11 mouse cellular contexts compared by ENCODE assay signal in the genomic region with DNA sequence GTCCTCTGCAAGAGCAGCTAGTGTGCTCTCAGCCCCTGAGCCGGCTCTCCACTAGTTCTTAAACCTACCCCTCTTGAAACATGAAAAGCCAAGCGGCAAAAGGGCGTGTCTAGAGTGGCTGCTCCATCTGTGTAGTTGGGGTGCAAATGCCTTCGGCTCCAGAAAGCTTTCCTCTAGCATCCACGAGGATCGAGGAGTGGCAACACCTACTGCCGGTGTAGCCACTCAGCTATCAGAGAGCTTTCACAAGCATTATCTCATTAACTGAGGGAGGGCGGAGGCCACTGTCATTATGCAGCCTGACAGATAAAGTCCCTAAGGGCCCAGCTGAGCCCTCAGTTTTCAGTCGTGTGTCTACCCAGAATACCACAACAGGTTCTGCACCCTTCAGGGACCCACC. TPM values are rescaled to one million over a fixed set of nuclear protein-coding genes. Genes with fewer than 3 reads are reported as not detected.
DNase-seq lines count a peak whose midpoint lies in the region; ATAC-seq and TF ChIP-seq lines count a peak whose summit lies in the region.
"Had no signal": no experiment of that assay in that cellular context is flagged by ENCODE, and none has a peak within 500 bp of the region (broad histone marks: within the 10 kb centered on the region; RNA-seq: fewer than 3 reads in every experiment).

No protein-coding gene starts in this region.

- H3K4me2 ChIP-seq in heart, embryonic 16.5 days (ENCODE audit: low read depth, low read length): no peak overlapping the region
- H3K4me2 ChIP-seq in lung, embryonic 15.5 days: peak overlapping the region; percentile 82; the same call in 1 of the 2 replicates
- no peak overlapping the region for H3K4me2 ChIP-seq in forebrain, embryonic 13.5 days
- no peak overlapping the region for H3K4me2 ChIP-seq in forebrain, embryonic 16.5 days (ENCODE audit: low read length)
- H3K4me2 ChIP-seq: limb, embryonic 15.5 days had no signal

- no peaks in the 10 kb centered on the region for H3K9me3 ChIP-seq in heart, embryonic 16.5 days (replicated peaks; ENCODE audit: control insufficient read depth, low read length)
- no peaks in the 10 kb centered on the region for H3K9me3 ChIP-seq in MEL (replicated peaks; ENCODE audit: insufficient read depth, low read length)
- H3K9me3 ChIP-seq in erythroblast, embryonic 14.5 days (ENCODE audit: control insufficient read depth, low read length): no peaks in the 10 kb centered on the region
- H3K9me3 ChIP-seq in lung, embryonic 15.5 days: no peaks in the 10 kb centered on the region
- no peaks in the 10 kb centered on the region for H3K9me3 ChIP-seq in forebrain, embryonic 13.5 days (replicated peaks)
- no peaks in the 10 kb centered on the region for H3K9me3 ChIP-seq in forebrain, embryonic 16.5 days (ENCODE audit: control insufficient read depth, low read length)
- H3K9me3 ChIP-seq: limb, embryonic 15.5 days had no signal

- no peak for TF ChIP-seq RAD21 in MEL (IDR thresholded peaks at IDR 0.05; ENCODE audit: low read depth, low read length)

- H3K79me2 ChIP-seq in MEL (ENCODE audit: control insufficient read depth, insufficient read depth, low read length, poor library complexity): peaks cover 6% of the 10 kb centered on the region

- peak overlapping the region; percentile 84 for H3K27ac ChIP-seq in heart, embryonic 16.5 days (ENCODE audit: low read length)
- peak overlapping the region; percentile 65 for H3K27ac ChIP-seq in MEL (ENCODE audit: control insufficient read depth, low read depth, low read length)
- peak overlapping the region; percentile 90 for H3K27ac ChIP-seq in lung, embryonic 15.5 days
- no peak overlapping the region for H3K27ac ChIP-seq in forebrain, embryonic 13.5 days
- H3K27ac ChIP-seq in forebrain, embryonic 16.5 days (ENCODE audit: low read length): no peak overlapping the region

- peak; percentile 87 to 91 for TF ChIP-seq EP300 in MEL (IDR thresholded peaks at IDR 0.05; ENCODE audit: low read depth in 1 of 2, low read length in 2 of 2)

- no peak for DNase-seq in heart, adult 8-10 months (ENCODE audit: low spot score)
- peak; percentile 89 for DNase-seq in MEL (ENCODE audit: low read depth, low spot score)

- WGBS in heart, embryonic 16.5 days: 27% methylated on average over 9 of the region's 9 CpGs
- 24% methylated on average over 9 of the region's 9 CpGs for WGBS in lung, embryonic 15.5 days
- 42% methylated on average over 9 of the region's 9 CpGs for WGBS in forebrain, embryonic 13.5 days
- 44% methylated on average over 9 of the region's 9 CpGs for WGBS in forebrain, embryonic 16.5 days

- H3K4me3 ChIP-seq in heart, embryonic 16.5 days (ENCODE audit: low read length): no peak overlapping the region
- peak overlapping the region; percentile 13 to 45 for H3K4me3 ChIP-seq in MEL (ENCODE audit: control insufficient read depth in 1 of 2, insufficient read depth in 1 of 2, low read depth in 2 of 2, low read length in 2 of 2)
- H3K4me3 ChIP-seq in erythroblast, embryonic 14.5 days (replicated peaks): peak overlapping the region; percentile 80
- H3K4me3 ChIP-seq in lung, embryonic 15.5 days: no peak overlapping the region
- no peak overlapping the region for H3K4me3 ChIP-seq in forebrain, embryonic 13.5 days
- H3K4me3 ChIP-seq in forebrain, embryonic 16.5 days (replicated peaks; ENCODE audit: low read length): no peak overlapping the region
- H3K4me3 ChIP-seq: limb, embryonic 15.5 days had no signal

- no peak for ATAC-seq in heart, embryonic 16.5 days (replicated peaks; ENCODE audit: extremely low read depth, insufficient read depth, low FRiP score)
- ATAC-seq in lung, embryonic 15.5 days (ENCODE audit: borderline replicate concordance, extremely low read depth, low FRiP score, low TSS enrichment): no peak
- ATAC-seq in forebrain, embryonic 13.5 days: no peak
- ATAC-seq in frontal cortex, adult (ENCODE audit: low TSS enrichment): no peak
- no peak for ATAC-seq in forebrain, embryonic 16.5 days

- no peaks in the 10 kb centered on the region for H3K36me3 ChIP-seq in heart, embryonic 16.5 days (ENCODE audit: control insufficient read depth, insufficient read depth)
- H3K36me3 ChIP-seq in MEL (ENCODE audit: control insufficient read depth in 1 of 2, insufficient read depth in 2 of 2, low read length in 2 of 2): peaks cover 0 to 37% of the 10 kb centered on the region in 2 experiments; a peak in 2 of 4 replicates
- peaks cover 51% of the 10 kb centered on the region for H3K36me3 ChIP-seq in erythroblast, embryonic 14.5 days (ENCODE audit: control insufficient read depth)
- H3K36me3 ChIP-seq in lung, embryonic 15.5 days: no peaks in the 10 kb centered on the region
- no peaks in the 10 kb centered on the region for H3K36me3 ChIP-seq in forebrain, embryonic 13.5 days (ENCODE audit: poor library complexity, severe bottlenecking)
- H3K36me3 ChIP-seq in forebrain, embryonic 16.5 days (ENCODE audit: control insufficient read depth, insufficient read depth): no peaks in the 10 kb centered on the region
- H3K36me3 ChIP-seq: limb, embryonic 15.5 days had no signal

- H3K4me1 ChIP-seq in heart, embryonic 16.5 days (ENCODE audit: control insufficient read depth, insufficient read depth, low read length): peaks cover 66% of the 10 kb centered on the region
- peaks cover 27 to 72% of the 10 kb centered on the region in 2 experiments for H3K4me1 ChIP-seq in MEL (ENCODE audit: control insufficient read depth in 1 of 2, insufficient read depth in 2 of 2, low read length in 2 of 2)
- peaks cover 100% of the 10 kb centered on the region for H3K4me1 ChIP-seq in erythroblast, embryonic 14.5 days (ENCODE audit: control insufficient read depth)
- peaks cover 94% of the 10 kb centered on the region for H3K4me1 ChIP-seq in lung, embryonic 15.5 days
- peaks cover 12% of the 10 kb centered on the region for H3K4me1 ChIP-seq in forebrain, embryonic 13.5 days
- peaks cover 31% of the 10 kb centered on the region for H3K4me1 ChIP-seq in forebrain, embryonic 16.5 days (replicated peaks; ENCODE audit: control insufficient read depth, insufficient read depth, low read length)

- no peaks in the 10 kb centered on the region for H3K27me3 ChIP-seq in heart, embryonic 16.5 days (ENCODE audit: control insufficient read depth, insufficient read depth, low read length)
- no peaks in the 10 kb centered on the region for H3K27me3 ChIP-seq in MEL (ENCODE audit: control insufficient read depth in 1 of 2, insufficient read depth in 2 of 2, low read length in 2 of 2)
- no peaks in the 10 kb centered on the region for H3K27me3 ChIP-seq in erythroblast, embryonic 14.5 days (ENCODE audit: control insufficient read depth)
- H3K27me3 ChIP-seq in lung, embryonic 15.5 days: no peaks in the 10 kb centered on the region
- peaks cover 31% of the 10 kb centered on the region for H3K27me3 ChIP-seq in forebrain, embryonic 13.5 days
- H3K27me3 ChIP-seq in forebrain, embryonic 16.5 days (replicated peaks; ENCODE audit: control insufficient read depth, insufficient read depth, low read length): peaks cover 20% of the 10 kb centered on the region
- H3K27me3 ChIP-seq: limb, embryonic 15.5 days had no signal

- TF ChIP-seq CTCF in MEL (IDR thresholded peaks at IDR 0.05 in 2 of 3, conservative IDR thresholded peaks at IDR 0.05 in 1 of 3; ENCODE audit: control insufficient read depth in 1 of 3, insufficient read depth in 1 of 3, low read depth in 2 of 3, low read length in 3 of 3, poor library complexity in 1 of 3, severe bottlenecking in 1 of 3): no peak

- peak overlapping the region; percentile 42; the same call in 1 of the 2 replicates for H3K9ac ChIP-seq in heart, embryonic 16.5 days (ENCODE audit: low read length)
- peak overlapping the region; percentile 34 for H3K9ac ChIP-seq in MEL (ENCODE audit: control insufficient read depth, low read depth, low read length, poor library complexity, severe bottlenecking)
- H3K9ac ChIP-seq in lung, embryonic 15.5 days: no peak overlapping the region
- H3K9ac ChIP-seq in forebrain, embryonic 13.5 days: no peak overlapping the region
- H3K9ac ChIP-seq in forebrain, embryonic 16.5 days (replicated peaks; ENCODE audit: low read depth, low read length): no peak overlapping the region
- H3K9ac ChIP-seq: limb, embryonic 15.5 days had no signal

- peak in 1 of 2 experiments; percentile 41; a peak in 1 of 4 replicates for TF ChIP-seq POLR2A in MEL (IDR thresholded peaks at IDR 0.05; ENCODE audit: control insufficient read depth in 1 of 2, insufficient read depth in 1 of 2, low read depth in 1 of 2, low read length in 2 of 2, poor library complexity in 1 of 2)

RNA-seq across cellular contexts. Expression of a gene that starts 6.7 kb away (rescaled TPM):
- 9.9 and 10.3 TPM in 2 replicates for polyA plus RNA-seq in heart, embryonic 16.5 days (2015; fragmentation: Nextera tagmentation; extraction: Ambion mirVana)
- 10 to 100 TPM in 3 of 4 experiments, 1 to 10 TPM in 1; 8.7 to 12.6 (median 10.6) TPM for total RNA-seq in heart, adult 8-10 months (2022)
- 6.4 and 7.7 TPM in 2 replicates for total RNA-seq in MEL (2012; rRNA removed)
- 10 to 100 TPM in 1 of 2 experiments, not detected in 1; 13.7 TPM for polyA plus RNA-seq in MEL (2012; ENCODE audit: insufficient read depth in 1 of 2, insufficient read length in 2 of 2, low read depth in 1 of 2, low replicate concordance in 2 of 2, missing spikeins in 1 of 2)
- polyA plus RNA-seq in erythroblast, embryonic 14.5 days (2012): 1.6 and 1.8 TPM in 2 replicates
- polyA plus RNA-seq in lung, embryonic 15.5 days (2015; fragmentation: Nextera tagmentation; extraction: Ambion mirVana): 12.5 and 13.5 TPM in 2 replicates
- polyA plus RNA-seq in forebrain, embryonic 13.5 days (2015; fragmentation: Nextera tagmentation; extraction: Ambion mirVana): 0.87 and 0.98 TPM in 2 replicates
- 1.0 and 1.5 TPM in 2 replicates for polyA plus RNA-seq in forebrain, embryonic 16.5 days (2015; fragmentation: Nextera tagmentation; extraction: Ambion mirVana)

RNA-seq across cellular contexts. Expression of a gene that starts 33.3 kb away (rescaled TPM):
- 1.7 and 2.5 TPM in 2 replicates for polyA plus RNA-seq in heart, embryonic 16.5 days (2015; fragmentation: Nextera tagmentation; extraction: Ambion mirVana)
- 1 to 10 TPM; 1.4 to 2.0 (median 1.8) TPM for total RNA-seq in heart, adult 8-10 months (2022)
- 50.0 and 72.2 TPM in 2 replicates for total RNA-seq in MEL (2012; rRNA removed)
- 10 to 100 TPM in 1 of 2 experiments, not detected in 1; 44.4 TPM for polyA plus RNA-seq in MEL (2012; ENCODE audit: insufficient read depth in 1 of 2, insufficient read length in 2 of 2, low read depth in 1 of 2, low replicate concordance in 2 of 2, missing spikeins in 1 of 2)
- not detected in 2 replicates for polyA plus RNA-seq in erythroblast, embryonic 14.5 days (2012)
- 1.8 and 3.2 TPM in 2 replicates for polyA plus RNA-seq in lung, embryonic 15.5 days (2015; fragmentation: Nextera tagmentation; extraction: Ambion mirVana)
- polyA plus RNA-seq in forebrain, embryonic 13.5 days (2015; fragmentation: Nextera tagmentation; extraction: Ambion mirVana): 0.79 and 0.80 TPM in 2 replicates
- polyA plus RNA-seq in forebrain, embryonic 16.5 days (2015; fragmentation: Nextera tagmentation; extraction: Ambion mirVana): 2.9 and 3.2 TPM in 2 replicates

RNA-seq across cellular contexts. Expression of a gene that starts 33.8 kb away (rescaled TPM):
- polyA plus RNA-seq in heart, embryonic 16.5 days (2015; fragmentation: Nextera tagmentation; extraction: Ambion mirVana): not detected in 2 replicates
- not detected for total RNA-seq in heart, adult 8-10 months (2022)
- total RNA-seq in MEL (2012; rRNA removed): not detected in 2 replicates
- not detected for polyA plus RNA-seq in MEL (2012; ENCODE audit: insufficient read depth in 1 of 2, insufficient read length in 2 of 2, low read depth in 1 of 2, low replicate concordance in 2 of 2, missing spikeins in 1 of 2)
- not detected in 2 replicates for polyA plus RNA-seq in erythroblast, embryonic 14.5 days (2012)
- polyA plus RNA-seq in lung, embryonic 15.5 days (2015; fragmentation: Nextera tagmentation; extraction: Ambion mirVana): not detected in 2 replicates
- polyA plus RNA-seq in forebrain, embryonic 13.5 days (2015; fragmentation: Nextera tagmentation; extraction: Ambion mirVana): 0.25 and 0.39 TPM in 2 replicates
- 0.27 TPM in 1 of 2 replicates, not detected in the other for polyA plus RNA-seq in forebrain, embryonic 16.5 days (2015; fragmentation: Nextera tagmentation; extraction: Ambion mirVana)
- polyA plus RNA-seq: kidney, postnatal 0 days; limb, embryonic 15.5 days; thymus, postnatal 0 days had no signal

RNA-seq across cellular contexts. Expression of a gene that starts 34.0 kb away (rescaled TPM):
- 11.6 and 12.3 TPM in 2 replicates for polyA plus RNA-seq in heart, embryonic 16.5 days (2015; fragmentation: Nextera tagmentation; extraction: Ambion mirVana)
- total RNA-seq in heart, adult 8-10 months (2022): 10 to 100 TPM; 40.6 to 64.1 (median 43.0) TPM
- 2.1 and 2.2 TPM in 2 replicates for total RNA-seq in MEL (2012; rRNA removed)
- polyA plus RNA-seq in MEL (2012; ENCODE audit: insufficient read depth in 1 of 2, insufficient read length in 2 of 2, low read depth in 1 of 2, low replicate concordance in 2 of 2, missing spikeins in 1 of 2): 1 to 10 TPM in 1 of 2 experiments, not detected in 1; 8.7 TPM
- 0.02 TPM in 1 of 2 replicates, not detected in the other for polyA plus RNA-seq in erythroblast, embryonic 14.5 days (2012)
- 11.2 and 11.9 TPM in 2 replicates for polyA plus RNA-seq in lung, embryonic 15.5 days (2015; fragmentation: Nextera tagmentation; extraction: Ambion mirVana)
- polyA plus RNA-seq in forebrain, embryonic 13.5 days (2015; fragmentation: Nextera tagmentation; extraction: Ambion mirVana): 8.8 and 9.3 TPM in 2 replicates
- 16.6 TPM in 2 replicates for polyA plus RNA-seq in forebrain, embryonic 16.5 days (2015; fragmentation: Nextera tagmentation; extraction: Ambion mirVana)

RNA-seq across cellular contexts. Expression of a gene that starts 38.8 kb away (rescaled TPM):
- 5.5 and 6.9 TPM in 2 replicates for polyA plus RNA-seq in heart, embryonic 16.5 days (2015; fragmentation: Nextera tagmentation; extraction: Ambion mirVana)
- total RNA-seq in heart, adult 8-10 months (2022): 10 to 100 TPM; 27.4 to 33.1 (median 29.8) TPM
- 22.9 and 31.1 TPM in 2 replicates for total RNA-seq in MEL (2012; rRNA removed)
- 10 to 100 TPM in 1 of 2 experiments, not detected in 1; 42.8 TPM for polyA plus RNA-seq in MEL (2012; ENCODE audit: insufficient read depth in 1 of 2, insufficient read length in 2 of 2, low read depth in 1 of 2, low replicate concordance in 2 of 2, missing spikeins in 1 of 2)
- 71.6 and 80.5 TPM in 2 replicates for polyA plus RNA-seq in erythroblast, embryonic 14.5 days (2012)
- polyA plus RNA-seq in lung, embryonic 15.5 days (2015; fragmentation: Nextera tagmentation; extraction: Ambion mirVana): 12.6 and 14.8 TPM in 2 replicates
- 11.9 and 12.1 TPM in 2 replicates for polyA plus RNA-seq in forebrain, embryonic 13.5 days (2015; fragmentation: Nextera tagmentation; extraction: Ambion mirVana)
- polyA plus RNA-seq in forebrain, embryonic 16.5 days (2015; fragmentation: Nextera tagmentation; extraction: Ambion mirVana): 15.0 and 17.1 TPM in 2 replicates

Comparison
In these comparisons a context has a peak if more than half of its experiments do, and no peak if none do; other contexts are left out.
1. H3K27ac ChIP-seq: peak in heart, embryonic 16.5 days (single experiment), MEL (single experiment) and lung, embryonic 15.5 days (single experiment); none in forebrain, embryonic 13.5 days (single experiment) and forebrain, embryonic 16.5 days (single experiment).
2. H3K4me3 ChIP-seq: peak in MEL (2 of 2) and erythroblast, embryonic 14.5 days (single experiment); none in heart, embryonic 16.5 days (single experiment), lung, embryonic 15.5 days (single experiment), forebrain, embryonic 13.5 days (single experiment) and forebrain, embryonic 16.5 days (single experiment).
3. H3K9ac ChIP-seq: peak in heart, embryonic 16.5 days (single experiment) and MEL (single experiment); none in lung, embryonic 15.5 days (single experiment), forebrain, embryonic 13.5 days (single experiment) and forebrain, embryonic 16.5 days (single experiment).